Mouse (Mus musculus) lung, embryonic 14.5 days (tissue): ENCODE measurements around the gene Ceacam5. TPM values are rescaled to one million over a fixed set of nuclear protein-coding genes. Genes with fewer than 3 reads are reported as not detected.

Experiments
- ATAC-seq: fragments of 200-750 bp; cut with Nextera tagmentation; 2 replicates; pipeline ENCODE4 v1.8.0; 2017; ENCODE audit warnings: mild to moderate bottlenecking, moderate TSS enrichment, moderate library complexity; ENCODE audit not compliant: insufficient read depth
- DNase-seq: peaks from one replicate; pipeline ENCODE4 v3.0.0-alpha.2; 2015
- H3K27ac ChIP-seq: fragments of 300-500 bp; sonication (generic); 2 replicates; pipeline ENCODE4 v1.5.1; 2014; ENCODE audit warnings: low read depth, mild to moderate bottlenecking, moderate library complexity
- H3K27me3 ChIP-seq: fragments of 300-500 bp; sonication (generic); 2 replicates; pipeline ENCODE4 v1.6.1; 2014; ENCODE audit warnings: low read length, control low read depth; ENCODE audit not compliant: insufficient read depth
- H3K36me3 ChIP-seq: fragments of 300-500 bp; sonication (generic); 2 replicates; pipeline ENCODE4 v1.6.1; 2014; ENCODE audit warnings: control low read depth; ENCODE audit not compliant: insufficient read depth
- H3K4me1 ChIP-seq: fragments of 300-500 bp; sonication (generic); 2 replicates; pipeline ENCODE4 v1.6.1; 2014; ENCODE audit warnings: antibody characterized with exemption, control low read depth; ENCODE audit not compliant: insufficient read depth
- H3K4me2 ChIP-seq: fragments of 300-500 bp; sonication (generic); 2 replicates; pipeline ENCODE4 v1.6.1; 2014; ENCODE audit warnings: mild to moderate bottlenecking
- H3K4me3 ChIP-seq: fragments of 300-500 bp; sonication (generic); 2 replicates; pipeline ENCODE4 v1.5.1; 2014; ENCODE audit warnings: low read depth, low read length
- H3K9ac ChIP-seq: fragments of 300-500 bp; sonication (generic); 2 replicates; pipeline ENCODE4 v1.6.1; 2014
- H3K9me3 ChIP-seq: fragments of 300-500 bp; sonication (generic); 2 replicates; pipeline ENCODE4 v1.6.1; 2016; ENCODE audit warnings: low read depth, low read length, control low read depth
- CTCF ChIP-seq: IDR thresholded peaks from 2 replicates; pipeline ENCODE4 v1.5.1; 2016; ENCODE audit warnings: antibody characterized with exemption, low read depth
- WGBS: fragments of 180-500 bp; shearing (Covaris S2); extraction: QIAGEN DNeasy Blood & Tissue Kit; methylation state at CpG from one replicate; pipeline ENCODE4 v1.1.7; 2014; 5-methylcytosine and 5-hydroxymethylcytosine counted together
- polyA plus RNA-seq: library from polyadenylated mRNA; unstranded; fragments of >200 nt; fragmentation: Nextera tagmentation; extraction: Ambion mirVana; gene quantifications from 2 replicates; pipeline ENCODE4 v1.2.1, GENCODE M21; 2014

The Ceacam5 gene
- not detected in 2 replicates for polyA plus RNA-seq

- WGBS = 44% methylated on average over 1 of the region's 1 CpGs
- no peak within 1 kb of the TSS for H3K9ac ChIP-seq
- H3K27me3 ChIP-seq = no peaks in the 10 kb centered on the region
- no peaks in the 10 kb centered on the region; the same call in 1 of the 2 replicates for H3K9me3 ChIP-seq
- no peak within 1 kb of the TSS for H3K4me3 ChIP-seq
- no peak for TF ChIP-seq CTCF
- ATAC-seq (no peak), DNase-seq (no peak)
- no peaks in the 10 kb centered on the region for H3K36me3 ChIP-seq
- no peak within 1 kb of the TSS for H3K27ac ChIP-seq
- no peak within 1 kb of the TSS for H3K4me2 ChIP-seq
- no peaks in the 10 kb centered on the region for H3K4me1 ChIP-seq
These were observed at the start of gene Ceacam5 for GRCm38 (mm10) chr7:17712938-17713337. Gene Ceacam5 (plus strand): TSS chr7:17713238.

Other genes with a start within 250 kb of the Ceacam5 start
- not detected in 2 replicates for gene Ceacam14, start 99.4 kb downstream of the Ceacam5 start, polyA plus RNA-seq
- not detected in 2 replicates for gene Gm5155, start 158.5 kb downstream of the Ceacam5 start, polyA plus RNA-seq